Comparison of ENCODE assay signal across 9 mouse cellular contexts in the genomic region with DNA sequence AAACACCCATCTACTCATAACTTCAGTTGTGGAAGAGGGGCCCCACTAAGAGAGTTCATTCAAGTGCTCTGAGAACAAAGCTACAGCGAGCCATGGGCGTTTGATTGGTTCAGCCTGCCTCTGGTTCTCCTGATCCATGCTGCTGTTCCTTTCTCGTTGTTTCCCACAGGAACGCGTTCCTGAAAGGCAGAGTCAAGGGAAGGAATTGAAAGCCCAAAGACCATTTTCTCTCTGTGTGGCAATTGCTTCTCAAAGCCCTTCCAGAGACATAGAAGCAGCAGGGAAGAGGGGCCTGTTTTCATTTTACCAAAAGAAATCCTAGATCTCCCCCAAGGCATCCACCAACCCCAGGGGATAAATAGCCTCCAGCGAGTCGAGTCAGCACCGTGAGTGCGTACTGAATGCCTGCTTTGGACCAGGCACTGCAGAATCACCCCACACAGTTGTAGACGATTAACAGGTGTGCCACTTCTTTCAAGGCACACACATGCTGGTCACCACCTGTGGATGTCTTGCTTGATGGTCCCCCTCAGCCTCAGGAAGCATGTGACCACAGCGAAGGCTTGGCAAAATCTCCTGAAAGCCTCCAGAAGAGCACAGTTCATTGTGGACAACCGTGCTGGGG.
A peak's percentile ranks its signal among the peaks of the same experiment; 100 is the strongest.
DNase-seq lines count a peak whose midpoint lies in the region; ATAC-seq and TF ChIP-seq lines count a peak whose summit lies in the region.
"Had no signal": no experiment of that assay in that cellular context is flagged by ENCODE, and none has a peak within 500 bp of the region (broad histone marks: within the 10 kb centered on the region; RNA-seq: fewer than 3 reads in every experiment).

No protein-coding gene starts in this region.

- H3K4me3 ChIP-seq in left cerebral cortex, adult 2 months = peak overlapping the region; percentile 32
- peak overlapping the region; percentile 42 for H3K4me3 ChIP-seq in forebrain, embryonic 10.5 days
- H3K4me3 ChIP-seq in hindbrain, postnatal 0 days (ENCODE audit: low read length) = peak overlapping the region; percentile 21
- peak overlapping the region; percentile 24 for H3K4me3 ChIP-seq in neural tube, embryonic 13.5 days
- H3K4me3 ChIP-seq in liver, embryonic 12.5 days = no peak overlapping the region

- DNase-seq in left cerebral cortex, adult 2 months (ENCODE audit: extremely low spot score in 1 of 2, low spot score in 2 of 2) = peak in 1 of 2 experiments; percentile 18
- DNase-seq in left cerebral cortex, postnatal 4 days = no peak
- DNase-seq in forebrain, embryonic 10.5 days (ENCODE audit: extremely low spot score, low spot score) = peak; percentile 44
- peak; percentile 34 for DNase-seq in hindbrain, postnatal 0 days (ENCODE audit: low spot score)
- no peak for DNase-seq in spleen, postnatal 10 days (ENCODE audit: low spot score in 2 of 2)
- no peak for DNase-seq in spleen, postnatal 4 days (ENCODE audit: low spot score in 2 of 2)

- intact Hi-C loops in left cerebral cortex, adult 2 months (cut with DNase I) = no loop called here
- intact Hi-C loops in left cerebral cortex, postnatal 4 days (cut with DNase I) = no loop called here

- no peak for TF ChIP-seq CTCF in left cerebral cortex, adult 2 months (IDR thresholded peaks at IDR 0.05)
- no peak for TF ChIP-seq CTCF in hindbrain, postnatal 0 days (IDR thresholded peaks at IDR 0.05; ENCODE audit: low read depth)

- 0 out of 2 replicates have a peak, but pooled peaks have one; percentile 14 for ATAC-seq in hindbrain, postnatal 0 days
- no peak for ATAC-seq in neural tube, embryonic 13.5 days (ENCODE audit: low read depth)
- ATAC-seq in liver, embryonic 12.5 days = no peak
- ATAC-seq: Patski had no signal

- H3K9me3 ChIP-seq in forebrain, embryonic 10.5 days = no peaks in the 10 kb centered on the region
- no peaks in the 10 kb centered on the region for H3K9me3 ChIP-seq in hindbrain, postnatal 0 days (ENCODE audit: low read length)
- no peaks in the 10 kb centered on the region for H3K9me3 ChIP-seq in neural tube, embryonic 13.5 days
- no peaks in the 10 kb centered on the region for H3K9me3 ChIP-seq in liver, embryonic 12.5 days (replicated peaks)

- no peak overlapping the region for H3K27ac ChIP-seq in left cerebral cortex, adult 2 months
- peak overlapping the region; percentile 87 for H3K27ac ChIP-seq in forebrain, embryonic 10.5 days
- no peak overlapping the region; the same call in 1 of the 2 replicates for H3K27ac ChIP-seq in hindbrain, postnatal 0 days
- no peak overlapping the region for H3K27ac ChIP-seq in neural tube, embryonic 13.5 days (replicated peaks)
- H3K27ac ChIP-seq in liver, embryonic 12.5 days = no peak overlapping the region

- peak overlapping the region; percentile 47 for H3K4me2 ChIP-seq in hindbrain, postnatal 0 days (ENCODE audit: low read depth, low read length)
- H3K4me2 ChIP-seq in neural tube, embryonic 13.5 days = peak overlapping the region; percentile 47
- no peak overlapping the region for H3K4me2 ChIP-seq in liver, embryonic 12.5 days

- peak overlapping the region; percentile 25; the same call in 1 of the 2 replicates for H3K9ac ChIP-seq in hindbrain, postnatal 0 days (replicated peaks; ENCODE audit: low read length)
- peak overlapping the region; percentile 13; the same call in 1 of the 2 replicates for H3K9ac ChIP-seq in neural tube, embryonic 13.5 days
- no peak overlapping the region for H3K9ac ChIP-seq in liver, embryonic 12.5 days

- 22% methylated on average over 12 of the region's 12 CpGs for WGBS in forebrain, embryonic 10.5 days
- WGBS in hindbrain, postnatal 0 days = 18% methylated on average over 12 of the region's 12 CpGs
- 25% methylated on average over 12 of the region's 12 CpGs for WGBS in neural tube, embryonic 13.5 days
- 44% methylated on average over 12 of the region's 12 CpGs for WGBS in liver, embryonic 12.5 days (ENCODE audit: insufficient replicate concordance)

- no peaks in the 10 kb centered on the region for H3K36me3 ChIP-seq in forebrain, embryonic 10.5 days (replicated peaks)
- no peaks in the 10 kb centered on the region for H3K36me3 ChIP-seq in hindbrain, postnatal 0 days (ENCODE audit: insufficient read depth, low read length)
- H3K36me3 ChIP-seq in neural tube, embryonic 13.5 days = no peaks in the 10 kb centered on the region
- H3K36me3 ChIP-seq in liver, embryonic 12.5 days = no peaks in the 10 kb centered on the region

- H3K27me3 ChIP-seq in forebrain, embryonic 10.5 days (ENCODE audit: poor library complexity, severe bottlenecking) = no peaks in the 10 kb centered on the region
- H3K27me3 ChIP-seq in hindbrain, postnatal 0 days (ENCODE audit: insufficient read depth, low read length) = no peaks in the 10 kb centered on the region
- no peaks in the 10 kb centered on the region for H3K27me3 ChIP-seq in neural tube, embryonic 13.5 days
- 0 out of 2 replicates have a peak, but pooled peaks cover 5% of the 10 kb centered on the region for H3K27me3 ChIP-seq in liver, embryonic 12.5 days (replicated peaks)
- H3K27me3 ChIP-seq: Patski had no signal

- peaks cover 29% of the 10 kb centered on the region for H3K4me1 ChIP-seq in forebrain, embryonic 10.5 days
- peaks cover 5% of the 10 kb centered on the region; the same call in 1 of the 2 replicates for H3K4me1 ChIP-seq in hindbrain, postnatal 0 days (ENCODE audit: insufficient read depth, low read length)
- peaks cover 16% of the 10 kb centered on the region for H3K4me1 ChIP-seq in neural tube, embryonic 13.5 days (replicated peaks)
- H3K4me1 ChIP-seq in liver, embryonic 12.5 days = no peaks in the 10 kb centered on the region

Comparison
In these comparisons a context has a peak if more than half of its experiments do, and no peak if none do; other contexts are left out.
1. DNase-seq: peak in forebrain, embryonic 10.5 days (single experiment) and hindbrain, postnatal 0 days (single experiment); none in left cerebral cortex, postnatal 4 days (single experiment), spleen, postnatal 10 days (0 of 2) and spleen, postnatal 4 days (0 of 2).